Mouse (Mus musculus) lung, embryonic 15.5 days (tissue): ENCODE results near the gene Pus7. TPM values are rescaled to one million over a fixed set of nuclear protein-coding genes. Genes with fewer than 3 reads are reported as not detected.
"Not testable (repeated sequence)": the region's sequence is repeated elsewhere in the genome, so short reads cannot be mapped to it uniquely, and the experiment has no call there.

Experiments used
- ATAC-seq: fragments of 200-750 bp; cut with Nextera tagmentation; 2 replicates; pipeline ENCODE4 v1.8.0; 2017; ENCODE audit warnings: moderate number of reproducible peaks, borderline replicate concordance; ENCODE audit not compliant: low FRiP score, low TSS enrichment; ENCODE audit errors: extremely low read depth
- H3K27ac ChIP-seq: fragments of 300-500 bp; sonication (generic); 2 replicates; pipeline ENCODE4 v1.5.1; 2015; ENCODE audit warnings: moderate library complexity, mild to moderate bottlenecking, inconsistent platforms
- H3K27me3 ChIP-seq: fragments of 300-500 bp; sonication (generic); 2 replicates; pipeline ENCODE4 v1.6.1; 2015; ENCODE audit warnings: inconsistent platforms
- H3K36me3 ChIP-seq: fragments of 300-500 bp; sonication (generic); 2 replicates; pipeline ENCODE4 v1.6.1; 2015; ENCODE audit warnings: inconsistent platforms
- H3K4me1 ChIP-seq: fragments of 300-500 bp; sonication (generic); 2 replicates; pipeline ENCODE4 v1.6.1; 2015; ENCODE audit warnings: inconsistent platforms
- H3K4me2 ChIP-seq: fragments of 300-500 bp; sonication (generic); 2 replicates; pipeline ENCODE4 v1.6.1; 2015; ENCODE audit warnings: inconsistent platforms, mild to moderate bottlenecking, moderate library complexity
- H3K4me3 ChIP-seq: fragments of 300-500 bp; sonication (generic); 2 replicates; pipeline ENCODE4 v1.5.1; 2015; ENCODE audit warnings: mild to moderate bottlenecking, inconsistent platforms
- H3K9ac ChIP-seq: fragments of 300-500 bp; sonication (generic); 2 replicates; pipeline ENCODE4 v1.6.1; 2015; ENCODE audit warnings: inconsistent platforms
- H3K9me3 ChIP-seq: fragments of 300-500 bp; sonication (generic); 2 replicates; pipeline ENCODE4 v1.6.1; 2016; ENCODE audit warnings: inconsistent platforms
- WGBS: fragments of 180-500 bp; shearing (Covaris S2); methylation state at CpG from one replicate; pipeline ENCODE4 v1.1.7; 2015; 5-methylcytosine and 5-hydroxymethylcytosine counted together
- polyA plus RNA-seq: library from polyadenylated mRNA; unstranded; fragments of >200 nt; fragmentation: Nextera tagmentation; extraction: Ambion mirVana; gene quantifications from 2 replicates; pipeline ENCODE4 v1.2.1, GENCODE M21; 2015

Gene Pus7
- polyA plus RNA-seq, 1 experiment from 2014 or later: 28.6 TPM

- no peak overlapping the region for H3K9ac ChIP-seq
- peaks cover 54% of the 10 kb centered on the region for H3K36me3 ChIP-seq
- no peaks in the 10 kb centered on the region for H3K27me3 ChIP-seq
- no peak overlapping the region for H3K4me2 ChIP-seq
- H3K4me3 ChIP-seq: no peak overlapping the region
- no peaks in the 10 kb centered on the region for H3K9me3 ChIP-seq
- WGBS: 93% methylated on average over 12 of the region's 12 CpGs
- H3K4me1 ChIP-seq: no peaks in the 10 kb centered on the region
- ATAC-seq: no peak
- H3K27ac ChIP-seq: no peak overlapping the region
These were observed 40.2 kb downstream of the Pus7 start for GRCm38 (mm10) chr5:23743261-23743660.

- Histone ChIP-seq H3K4me2 (no peak overlapping the region), H3K4me1 (no peaks in the 10 kb centered on the region), H3K36me3 (peaks cover 11% of the 10 kb centered on the region; the same call in 1 of the 2 replicates), H3K4me3 (no peak overlapping the region), H3K27me3 (no peaks in the 10 kb centered on the region), H3K27ac (no peak overlapping the region), H3K9ac (no peak overlapping the region), H3K9me3 (no peaks in the 10 kb centered on the region)
- WGBS: 90% methylated on average over 4 of the region's 4 CpGs
- no peak for ATAC-seq
These were observed 46.4 kb downstream of the Pus7 start for GRCm38 (mm10) chr5:23737111-23737510.

GRCm38 (mm10) chr5:23736366-23736765 is 47.1 kb downstream of the Pus7 start:
- no peaks in the 10 kb centered on the region for H3K4me1 ChIP-seq
- H3K27me3 ChIP-seq: no peaks in the 10 kb centered on the region
- no peak overlapping the region for H3K4me3 ChIP-seq
- H3K9ac ChIP-seq: no peak overlapping the region
- WGBS: 56% methylated on average over 4 of the region's 4 CpGs
- peaks cover 6% of the 10 kb centered on the region; the same call in 1 of the 2 replicates for H3K36me3 ChIP-seq
- ATAC-seq: no peak
- H3K9me3 ChIP-seq: no peaks in the 10 kb centered on the region
- H3K4me2 ChIP-seq: no peak overlapping the region
- H3K27ac ChIP-seq: no peak overlapping the region

- Histone ChIP-seq H3K27ac (no peak overlapping the region), H3K4me1 (no peaks in the 10 kb centered on the region), H3K27me3 (no peaks in the 10 kb centered on the region), H3K36me3 (no peaks in the 10 kb centered on the region), H3K4me2 (no peak overlapping the region), H3K4me3 (no peak overlapping the region), H3K9ac (no peak overlapping the region), H3K9me3 (no peaks in the 10 kb centered on the region)
- no peak for ATAC-seq
- 90% methylated on average over 2 of the region's 2 CpGs for WGBS
These were observed 61.6 kb downstream of the Pus7 start for GRCm38 (mm10) chr5:23721956-23722355.

- H3K4me2 ChIP-seq: no peak overlapping the region
- WGBS: 71% methylated on average over 4 of the region's 4 CpGs
- no peaks in the 10 kb centered on the region for H3K9me3 ChIP-seq
- H3K4me1 ChIP-seq: no peaks in the 10 kb centered on the region
- ATAC-seq: no peak
- H3K27me3 ChIP-seq: no peaks in the 10 kb centered on the region
- H3K27ac ChIP-seq: no peak overlapping the region
- H3K9ac ChIP-seq: no peak overlapping the region
- H3K36me3 ChIP-seq: no peaks in the 10 kb centered on the region
- no peak overlapping the region for H3K4me3 ChIP-seq
These were observed 64.6 kb downstream of the Pus7 start for GRCm38 (mm10) chr5:23718881-23719328.

- H3K9ac ChIP-seq: no peak overlapping the region
- no peaks in the 10 kb centered on the region for H3K27me3 ChIP-seq
- WGBS: 53% methylated on average over 1 of the region's 1 CpGs
- no peaks in the 10 kb centered on the region for H3K36me3 ChIP-seq
- no peak for ATAC-seq
- no peak overlapping the region for H3K27ac ChIP-seq
- H3K4me2 ChIP-seq: no peak overlapping the region
- H3K4me1 ChIP-seq: no peaks in the 10 kb centered on the region
- H3K9me3 ChIP-seq: no peaks in the 10 kb centered on the region
- no peak overlapping the region for H3K4me3 ChIP-seq
These were observed 65.4 kb downstream of the Pus7 start for GRCm38 (mm10) chr5:23718182-23718534.

GRCm38 (mm10) chr5:23717469-23718181 is 65.9 kb downstream of the Pus7 start:
- no peak for ATAC-seq
- Histone ChIP-seq H3K27ac (no peak overlapping the region), H3K27me3 (no peaks in the 10 kb centered on the region), H3K9me3 (no peaks in the 10 kb centered on the region), H3K36me3 (no peaks in the 10 kb centered on the region), H3K4me2 (no peak overlapping the region), H3K9ac (no peak overlapping the region), H3K4me3 (no peak overlapping the region), H3K4me1 (no peaks in the 10 kb centered on the region)
- WGBS: 67% methylated on average over 3 of the region's 3 CpGs

GRCm38 (mm10) chr5:23713401-23714335 is 69.8 kb downstream of the Pus7 start:
- no peak for ATAC-seq
- H3K4me3 ChIP-seq: no peak overlapping the region
- 0 out of 2 replicates have a peak, but pooled peaks cover 9% of the 10 kb centered on the region for H3K9me3 ChIP-seq
- H3K9ac ChIP-seq: no peak overlapping the region
- no peaks in the 10 kb centered on the region for H3K4me1 ChIP-seq
- H3K27me3 ChIP-seq: no peaks in the 10 kb centered on the region
- H3K36me3 ChIP-seq: peaks cover 23% of the 10 kb centered on the region
- no peak overlapping the region for H3K27ac ChIP-seq
- WGBS: 84% methylated on average over 8 of the region's 8 CpGs
- no peak overlapping the region for H3K4me2 ChIP-seq

- H3K4me1 ChIP-seq: no peaks in the 10 kb centered on the region
- WGBS: 4% methylated on average over 60 of the region's 60 CpGs
- H3K27me3 ChIP-seq: no peaks in the 10 kb centered on the region
- peaks cover 33% of the 10 kb centered on the region for H3K36me3 ChIP-seq
- H3K9me3 ChIP-seq: peaks cover 16% of the 10 kb centered on the region; the same call in 1 of the 2 replicates
- peak overlapping the region; percentile 82 for H3K4me3 ChIP-seq
- H3K27ac ChIP-seq: peak overlapping the region; percentile 73
- peak overlapping the region; percentile 74 for H3K4me2 ChIP-seq
- peak overlapping the region; percentile 78 for H3K9ac ChIP-seq
- peak; percentile 99 for ATAC-seq
These were observed 71.1 kb downstream of the Pus7 start for GRCm38 (mm10) chr5:23712130-23713001.

GRCm38 (mm10) chr5:23711671-23712129 is 71.8 kb downstream of the Pus7 start:
- WGBS: 42% methylated on average over 6 of the region's 6 CpGs
- Histone ChIP-seq H3K9me3 (peaks cover 20% of the 10 kb centered on the region; the same call in 1 of the 2 replicates), H3K27ac (peak overlapping the region; percentile 73), H3K4me3 (peak overlapping the region; percentile 82), H3K36me3 (peaks cover 40% of the 10 kb centered on the region), H3K4me2 (peak overlapping the region; percentile 74), H3K9ac (peak overlapping the region; percentile 78)
- H3K27me3 ChIP-seq, ATAC-seq, H3K4me1 ChIP-seq: not testable (repeated sequence)

- no peak overlapping the region for H3K27ac ChIP-seq
- 96% methylated on average over 4 of the region's 4 CpGs for WGBS
- no peaks in the 10 kb centered on the region for H3K27me3 ChIP-seq
- H3K4me1 ChIP-seq: no peaks in the 10 kb centered on the region
- ATAC-seq: no peak
- H3K4me2 ChIP-seq: peak overlapping the region; percentile 74
- peaks cover 20% of the 10 kb centered on the region; the same call in 1 of the 2 replicates for H3K9me3 ChIP-seq
- H3K9ac ChIP-seq: no peak overlapping the region
- H3K36me3 ChIP-seq: peaks cover 44% of the 10 kb centered on the region
- peak overlapping the region; percentile 82 for H3K4me3 ChIP-seq
These were observed 72.3 kb downstream of the Pus7 start for GRCm38 (mm10) chr5:23711244-23711643.
